Mouse (Mus musculus) CH12.LX (cell line): ENCODE measurements around the gene Popdc2.
A peak's percentile ranks its signal among the peaks of the same experiment; 100 is the strongest.

Experiments
- CHD1 ChIP-seq: IDR thresholded peaks from 2 replicates; pipeline ENCODE4 v1.6.1; 2012; ENCODE audit warnings: low read depth, low read length, improper control_type of control experiment, inconsistent platforms
- CTCF ChIP-seq, 2 experiments: IDR thresholded peaks in 1 of 2; conservative IDR thresholded peaks in 1 of 2; 2 replicates each; pipeline ENCODE4 v1.5.1; 2011 to 2012; ENCODE audit warnings: low read depth in 2 of 2, low read length in 2 of 2, improper control_type of control experiment in 1 of 2, inconsistent platforms in 1 of 2, mild to moderate bottlenecking in 1 of 2, moderate library complexity in 1 of 2
- E2F4 ChIP-seq: IDR thresholded peaks from 2 replicates; pipeline ENCODE4 v1.6.1; 2011; ENCODE audit warnings: low read depth, low read length, improper control_type of control experiment; ENCODE audit not compliant: insufficient replicate concordance
- MAFK ChIP-seq: IDR thresholded peaks from 2 replicates; pipeline ENCODE4 v1.6.1; 2011; ENCODE audit warnings: low read length, improper control_type of control experiment; ENCODE audit not compliant: insufficient replicate concordance
- MEF2A ChIP-seq: IDR thresholded peaks from 2 replicates; pipeline ENCODE4 v1.6.1; 2014; ENCODE audit warnings: low read depth, mild to moderate bottlenecking, inconsistent platforms, low read length, improper control_type of control experiment, borderline replicate concordance
- MXI1 ChIP-seq: IDR thresholded peaks from 2 replicates; pipeline ENCODE4 v1.6.1; 2011; ENCODE audit warnings: mild to moderate bottlenecking, low read depth, low read length, improper control_type of control experiment
- SIN3A ChIP-seq: IDR thresholded peaks from 2 replicates; pipeline ENCODE4 v1.6.1; 2012; ENCODE audit warnings: low read length, improper control_type of control experiment, inconsistent platforms
- TCF12 ChIP-seq: IDR thresholded peaks from 2 replicates; pipeline ENCODE4 v1.6.1; 2014; ENCODE audit warnings: low read depth, mild to moderate bottlenecking, inconsistent platforms, low read length, improper control_type of control experiment

GRCm38 (mm10) chr16:38341396-38342324 lies 20.3 kb upstream of the Popdc2 start, which contains the start of gene Maats1:
- no peak for TF ChIP-seq CTCF (conservative IDR thresholded peaks at IDR 0.05 in 1 of 2, IDR thresholded peaks at IDR 0.05 in 1 of 2; ENCODE audit: low read depth in 2 of 2, low read length in 2 of 2)
- TF ChIP-seq TCF12: no peak
- TF ChIP-seq E2F4: no peak
- TF ChIP-seq MAFK: no peak
- no peak for TF ChIP-seq MEF2A
- no peak for TF ChIP-seq SIN3A
- no peak for TF ChIP-seq CHD1
- peak; percentile 49; the same call in 1 of the 2 replicates for TF ChIP-seq MXI1
